Comparison of ENCODE assay signal across 24 mouse cellular contexts in the genomic region with DNA sequence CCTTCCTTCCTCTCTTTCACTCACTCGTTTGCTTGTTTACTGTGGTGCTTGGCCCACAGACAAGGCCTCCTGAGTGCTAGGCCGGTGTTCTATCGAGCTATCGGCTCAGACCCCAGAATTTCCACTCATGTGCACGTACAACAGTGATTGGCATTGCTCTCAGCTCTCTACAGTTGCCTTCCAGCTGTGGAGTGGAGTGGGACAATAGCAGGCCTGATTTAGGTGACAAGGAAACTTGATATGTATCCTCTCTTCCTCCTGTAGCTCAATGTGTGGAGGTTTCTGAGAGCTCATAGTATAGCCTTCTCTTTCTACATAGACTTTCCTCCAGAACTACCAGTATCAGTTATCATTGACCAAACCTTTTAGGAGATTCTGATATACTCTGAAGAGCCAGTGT.
"Had no signal": no experiment of that assay in that cellular context is flagged by ENCODE, and none has a peak within 500 bp of the region (broad histone marks: within the 10 kb centered on the region; RNA-seq: fewer than 3 reads in every experiment).

No protein-coding gene starts in this region.

- H3K9ac ChIP-seq: limb, embryonic 12.5 days; limb, embryonic 15.5 days; liver, embryonic 14.5 days; liver, postnatal 0 days; lung, embryonic 15.5 days; midbrain, embryonic 15.5 days; neural tube, embryonic 12.5 days; neural tube, embryonic 15.5 days had no signal

- H3K27me3 ChIP-seq: limb, embryonic 12.5 days; limb, embryonic 15.5 days; lung, embryonic 15.5 days; megakaryocyte, embryonic 14.5 days; midbrain, embryonic 15.5 days; neural tube, embryonic 12.5 days; neural tube, embryonic 15.5 days had no signal

- DNase-seq: kidney, adult 18-20 months; kidney, postnatal 25 days; layer of hippocampus, adult 9-11 months; liver, postnatal 0 days; lung, postnatal 10 days; lung, postnatal 36 days; right cerebral cortex, adult 18-20 months; right cerebral cortex, postnatal 14 days; right cerebral cortex, postnatal 4 days; thymus, adult 2 months; thymus, postnatal 14 days; thymus, postnatal 4 days had no signal

- H3K4me3 ChIP-seq: layer of hippocampus, adult 2 months; limb, embryonic 12.5 days; limb, embryonic 15.5 days; lung, embryonic 15.5 days; megakaryocyte, embryonic 14.5 days; midbrain, embryonic 10.5 days; midbrain, embryonic 15.5 days; neural tube, embryonic 12.5 days; neural tube, embryonic 15.5 days had no signal

- H3K36me3 ChIP-seq: limb, embryonic 12.5 days; limb, embryonic 15.5 days; lung, embryonic 15.5 days; midbrain, embryonic 15.5 days; neural tube, embryonic 12.5 days; neural tube, embryonic 15.5 days had no signal

- ATAC-seq: liver, postnatal 0 days; midbrain, embryonic 15.5 days had no signal

- H3K9me3 ChIP-seq: limb, embryonic 12.5 days; limb, embryonic 15.5 days; lung, embryonic 15.5 days; megakaryocyte, embryonic 14.5 days; midbrain, embryonic 10.5 days; midbrain, embryonic 15.5 days; neural tube, embryonic 12.5 days; neural tube, embryonic 15.5 days had no signal

- H3K4me2 ChIP-seq: limb, embryonic 12.5 days; limb, embryonic 15.5 days; liver, embryonic 11.5 days; lung, embryonic 15.5 days; midbrain, embryonic 15.5 days; neural tube, embryonic 12.5 days; neural tube, embryonic 15.5 days had no signal

- H3K27ac ChIP-seq: layer of hippocampus, adult 2 months; limb, embryonic 12.5 days; limb, embryonic 15.5 days; liver, embryonic 14.5 days; lung, embryonic 15.5 days; midbrain, embryonic 10.5 days; midbrain, embryonic 15.5 days; neural tube, embryonic 12.5 days; neural tube, embryonic 15.5 days; stomach, postnatal 0 days had no signal

- H3K4me1 ChIP-seq: limb, embryonic 12.5 days; limb, embryonic 15.5 days; megakaryocyte, embryonic 14.5 days; midbrain, embryonic 15.5 days; neural tube, embryonic 12.5 days; neural tube, embryonic 15.5 days had no signal
